Mouse (Mus musculus) hindlimb bud, embryonic 11.5 days (tissue): ENCODE measurements around the gene Dapp1.
"Not testable (repeated sequence)": the region's sequence is repeated elsewhere in the genome, so short reads cannot be mapped to it uniquely, and the experiment has no call there.

Experiments used
- DNase-seq: peaks from one replicate; pipeline ENCODE4 v3.0.0-alpha.2; 2012; ENCODE audit warnings: low read depth, low spot score; ENCODE audit errors: extremely low spot score

Dapp1 gene

DNA sequence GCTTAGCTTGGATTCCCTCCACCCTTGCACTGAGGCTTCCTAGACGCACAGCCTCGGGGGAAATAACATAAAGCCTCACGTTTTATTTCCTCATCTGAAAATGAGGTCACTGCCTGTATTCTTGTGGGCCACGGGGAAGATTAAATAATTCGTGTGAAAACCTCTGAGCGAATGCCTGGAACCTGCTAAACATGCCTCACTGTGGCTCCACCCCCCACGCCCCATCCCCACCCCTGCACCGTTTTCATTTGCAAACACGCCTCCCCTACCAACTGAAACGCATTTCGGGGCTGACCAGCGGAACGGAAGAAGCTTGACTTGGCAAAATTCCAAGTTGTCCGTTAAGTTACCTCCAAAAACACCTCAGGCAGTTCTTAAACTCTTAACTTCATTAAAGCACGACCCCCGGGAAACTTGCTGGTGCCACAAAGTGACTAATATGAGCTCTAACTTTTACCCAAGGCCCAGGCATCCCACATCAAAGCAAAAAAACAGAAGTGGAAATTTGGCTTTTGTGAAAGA is 25.7 kb downstream of the Dapp1 start:
- DNase-seq: no peak

DNA sequence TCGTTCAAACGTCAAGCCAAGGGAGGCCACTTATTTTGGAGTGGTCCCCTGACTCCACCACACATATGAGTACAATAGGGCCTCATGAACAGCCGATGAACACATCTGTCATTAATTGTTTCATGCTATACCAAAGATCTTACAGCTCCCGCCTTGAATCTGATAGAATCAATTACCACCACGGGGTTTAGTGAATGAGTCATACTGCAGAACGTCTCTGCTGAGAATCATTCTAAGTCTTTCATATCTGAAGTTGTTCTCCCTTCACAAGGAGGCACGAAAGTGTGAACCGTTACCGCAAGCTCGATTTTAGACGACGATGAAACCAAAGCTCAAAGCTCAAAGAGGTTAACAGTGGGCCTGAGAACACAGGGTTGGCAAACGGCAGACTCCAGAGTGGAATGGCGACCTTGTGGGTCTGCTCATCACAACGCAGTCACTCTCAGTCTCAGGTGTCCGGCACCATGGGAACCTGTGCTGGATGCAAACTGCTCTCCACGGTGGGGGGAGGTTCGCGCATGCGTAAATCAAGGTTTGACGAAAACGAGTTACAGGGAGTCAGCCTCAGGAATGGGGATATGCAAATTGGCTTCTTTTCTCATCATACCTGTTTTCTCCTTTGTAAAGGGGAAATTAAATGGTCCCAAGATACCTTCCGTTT is 27.0 kb downstream of the Dapp1 start:
- no peak for DNase-seq

GRCm38 (mm10) chr3:137952914-137953880 is 28.1 kb downstream of the Dapp1 start:
- DNase-seq: no peak

DNA sequence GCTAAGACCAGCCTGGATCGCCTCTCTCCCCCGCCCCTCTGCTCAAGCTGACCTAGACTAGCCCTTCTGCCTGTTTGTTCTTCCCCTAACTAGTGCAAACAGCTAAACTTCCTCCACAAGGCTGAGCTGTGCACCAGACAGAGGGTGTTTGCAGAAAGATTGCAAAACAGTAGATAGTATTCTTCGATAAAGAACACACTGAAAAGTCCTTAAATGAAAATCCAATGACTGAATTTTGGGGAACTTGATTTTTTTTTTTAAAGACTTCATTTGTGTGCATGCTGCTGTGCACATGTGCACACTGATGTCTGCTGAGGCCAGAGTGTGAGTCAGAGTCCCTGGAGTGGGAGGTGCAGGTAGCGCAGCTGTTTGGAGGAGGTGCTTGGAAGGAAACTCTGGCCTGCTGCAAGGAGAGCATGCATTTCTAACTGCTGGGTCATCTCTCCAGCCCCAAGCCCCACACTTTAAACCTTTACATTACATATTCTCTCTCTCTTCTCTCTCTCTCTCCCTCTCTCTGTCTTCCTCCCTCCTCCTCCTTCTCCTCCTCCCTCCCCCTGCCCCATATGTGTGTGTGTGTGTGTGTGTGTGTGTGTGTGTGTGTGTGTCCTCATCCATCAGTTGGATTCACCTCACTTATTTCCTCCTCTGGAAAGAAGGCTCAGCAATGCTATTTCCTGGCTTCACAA is 29.0 kb downstream of the Dapp1 start:
- DNase-seq: no peak

DNA sequence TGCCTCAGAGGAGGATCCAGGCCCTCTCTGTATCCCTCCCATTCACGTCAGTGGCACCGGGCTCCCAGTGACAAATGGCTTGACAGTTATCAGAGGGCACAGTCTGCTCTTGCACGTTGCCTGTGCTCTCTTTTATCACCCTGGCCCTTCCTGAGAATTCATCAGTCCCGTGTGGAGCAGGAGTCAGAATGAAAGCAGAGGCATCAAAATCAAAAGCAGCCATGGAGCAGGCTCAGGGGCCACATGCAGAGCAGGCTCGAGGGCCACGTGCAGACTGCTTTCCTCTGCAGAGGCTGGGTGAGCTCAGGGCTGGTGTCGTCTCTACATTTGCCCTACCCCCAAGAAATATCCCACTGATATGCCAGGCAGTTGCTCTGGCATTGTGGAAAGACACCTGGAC is 29.5 kb downstream of the Dapp1 start:
- no peak for DNase-seq

DNA sequence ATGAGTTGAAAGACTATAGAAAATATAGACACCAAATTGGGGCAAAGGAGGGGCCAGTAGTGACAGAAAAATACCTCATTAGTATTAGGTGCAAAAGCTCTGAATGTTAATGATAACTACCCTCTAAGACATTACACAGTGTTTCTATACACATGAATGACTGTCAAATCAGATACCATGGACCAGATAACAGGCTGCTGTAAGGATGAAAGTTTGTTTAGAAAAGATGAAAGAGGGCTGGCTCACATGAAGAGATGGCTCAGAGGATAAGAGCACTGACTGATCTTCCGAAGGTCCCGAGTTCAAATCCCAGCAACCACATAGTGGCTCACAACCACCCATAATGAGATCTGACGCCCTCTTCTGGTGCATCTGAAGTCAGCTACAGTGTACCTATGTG is 30.0 kb downstream of the Dapp1 start:
- not testable (repeated sequence) for DNase-seq

DNA sequence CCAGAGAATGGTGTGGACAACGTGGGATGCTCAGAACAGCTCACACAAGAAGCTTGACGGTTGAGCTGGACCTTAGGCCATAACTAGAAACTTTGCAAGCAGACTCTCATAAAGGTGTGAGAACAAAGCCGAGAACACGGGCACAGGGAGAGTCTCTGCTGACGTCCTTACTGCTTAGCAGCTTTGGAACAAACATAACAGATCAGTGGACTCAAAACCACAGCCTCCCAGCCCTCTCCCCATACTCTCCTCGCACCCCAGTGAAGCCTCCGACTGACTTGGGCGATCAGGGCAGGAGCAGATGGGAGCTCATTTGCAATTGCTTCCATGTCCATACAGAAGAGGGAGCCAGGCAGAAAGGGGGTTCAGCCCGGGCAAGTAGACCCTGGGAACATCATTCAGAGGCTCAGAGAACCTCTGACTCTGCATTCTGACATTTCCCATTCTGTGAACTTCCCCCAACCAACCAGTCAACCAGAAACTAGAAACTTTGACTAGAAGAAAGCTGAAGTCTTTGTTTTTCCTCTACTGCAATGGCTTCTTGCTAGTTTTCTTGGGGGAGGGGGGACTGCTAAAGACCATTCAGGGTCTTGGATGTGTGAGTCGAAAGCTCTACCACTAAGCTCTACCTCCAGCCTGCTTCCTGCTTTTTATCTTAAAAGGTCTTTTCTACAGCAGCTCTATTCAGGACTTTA is 31.0 kb downstream of the Dapp1 start:
- DNase-seq: no peak

DNA sequence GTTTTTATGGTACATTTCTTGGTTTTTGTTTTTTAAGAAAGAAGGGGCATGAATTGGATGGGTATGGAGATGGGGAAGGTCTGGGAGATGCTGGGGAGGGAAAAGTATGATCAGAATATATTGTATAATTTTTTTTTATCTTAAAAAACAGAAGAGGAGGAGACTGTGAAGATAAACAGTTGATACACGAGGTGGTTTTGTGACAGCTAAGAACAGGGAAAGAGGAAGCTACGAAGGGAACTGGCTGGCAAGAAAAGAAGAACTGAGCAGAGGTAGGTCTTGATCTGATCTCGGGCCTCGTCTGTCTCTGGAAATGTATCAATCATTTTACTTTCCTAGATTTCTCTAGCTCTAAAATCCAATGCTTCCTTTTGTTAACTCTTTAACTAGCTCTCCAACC is 33.8 kb downstream of the Dapp1 start:
- no peak for DNase-seq

- no peak for DNase-seq
Observed at GRCm38 (mm10) chr3:137946827-137947226, 34.5 kb downstream of the Dapp1 start.

GRCm38 (mm10) chr3:137943737-137944154 is 37.6 kb downstream of the Dapp1 start:
- DNase-seq: no peak

DNA sequence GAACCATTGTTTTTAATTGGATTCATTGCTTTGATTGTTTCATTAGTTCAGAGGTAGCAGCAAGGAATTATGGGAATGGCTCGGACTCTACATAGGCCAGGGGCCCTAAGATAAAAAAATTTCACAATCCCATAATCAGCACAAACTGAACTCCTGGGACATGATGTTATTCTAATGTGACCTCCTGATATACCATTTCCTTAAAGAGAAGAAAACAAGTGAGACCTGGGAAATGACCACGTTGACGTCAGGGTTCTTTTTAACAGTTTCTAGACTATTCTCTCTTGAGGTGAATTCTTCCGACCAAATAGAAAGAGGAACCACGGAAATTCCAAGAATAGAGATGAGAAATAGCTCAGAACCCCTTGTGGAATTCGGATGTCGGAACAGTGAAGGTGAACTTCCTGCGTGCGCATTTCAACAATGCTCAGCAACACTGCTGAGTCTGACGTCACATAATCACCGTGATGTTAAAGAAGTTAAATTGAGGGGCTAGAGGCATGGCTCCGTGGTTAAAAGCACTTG is 39.2 kb downstream of the Dapp1 start:
- DNase-seq: no peak

DNA sequence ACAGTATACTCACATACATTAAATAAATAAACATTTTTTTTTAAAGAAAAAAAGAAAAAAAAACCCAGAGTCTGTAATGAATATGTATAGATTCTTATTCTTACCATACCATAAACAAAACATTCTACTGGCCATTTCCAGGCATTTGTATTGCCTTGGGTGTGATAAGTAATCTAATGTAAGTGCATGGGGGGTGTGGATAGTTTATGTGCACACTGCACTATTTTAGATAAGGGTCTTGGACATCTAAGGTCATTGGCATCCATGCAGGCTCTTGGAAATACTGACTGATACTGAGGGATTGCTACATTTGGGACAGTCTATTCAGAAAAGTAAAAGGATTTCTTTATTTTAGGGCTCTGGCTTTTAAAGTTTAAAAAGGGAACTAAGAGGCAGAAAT is 39.8 kb downstream of the Dapp1 start:
- no peak for DNase-seq

- DNase-seq: no peak
Observed at GRCm38 (mm10) chr3:137940757-137941156, 40.6 kb downstream of the Dapp1 start.

DNA sequence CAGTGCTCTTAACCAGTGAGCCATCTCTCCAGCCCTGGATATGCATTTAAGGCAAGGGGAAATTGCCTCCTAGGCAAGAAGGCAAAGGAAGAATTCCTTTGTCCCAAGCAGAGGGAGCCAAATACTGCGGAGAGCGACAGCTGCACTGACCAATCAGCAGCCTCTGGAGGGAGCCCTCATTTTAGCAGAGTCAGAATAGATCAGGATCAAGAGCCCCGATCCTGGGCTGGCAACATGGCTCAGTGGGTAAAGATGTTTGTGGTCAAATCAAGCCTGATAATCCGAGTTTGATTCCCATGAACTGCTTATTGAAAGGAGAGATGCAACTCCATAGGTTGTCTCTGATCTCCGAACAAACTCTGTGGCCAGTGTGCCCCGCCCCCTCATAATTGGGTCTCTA is 42.7 kb downstream of the Dapp1 start:
- DNase-seq: peak; percentile 8

GRCm38 (mm10) chr3:137936541-137936940 is 44.8 kb downstream of the Dapp1 start:
- no peak for DNase-seq

- DNase-seq: no peak
Observed at GRCm38 (mm10) chr3:137935570-137936525, 45.5 kb downstream of the Dapp1 start.

GRCm38 (mm10) chr3:137933986-137934385 is 47.4 kb downstream of the Dapp1 start:
- no peak for DNase-seq

GRCm38 (mm10) chr3:137932748-137933147 is 48.6 kb downstream of the Dapp1 start:
- no peak for DNase-seq

GRCm38 (mm10) chr3:137929940-137930339 is 51.4 kb downstream of the Dapp1 start:
- DNase-seq: no peak
